Mouse (Mus musculus) megakaryocyte, embryonic 14.5 days (primary cell): Measurements from ENCODE around the gene Tmem164.

ENCODE experiments used
- FLI1 ChIP-seq: IDR thresholded peaks from 2 replicates; pipeline ENCODE4 v1.6.1; 2012; ENCODE audit warnings: low read length, inconsistent platforms, mixed read lengths
- GATA1 ChIP-seq: IDR thresholded peaks from 3 replicates; pipeline ENCODE4 v1.6.1; 2012; ENCODE audit warnings: mixed read lengths, low read length, inconsistent platforms, borderline replicate concordance

DNA sequence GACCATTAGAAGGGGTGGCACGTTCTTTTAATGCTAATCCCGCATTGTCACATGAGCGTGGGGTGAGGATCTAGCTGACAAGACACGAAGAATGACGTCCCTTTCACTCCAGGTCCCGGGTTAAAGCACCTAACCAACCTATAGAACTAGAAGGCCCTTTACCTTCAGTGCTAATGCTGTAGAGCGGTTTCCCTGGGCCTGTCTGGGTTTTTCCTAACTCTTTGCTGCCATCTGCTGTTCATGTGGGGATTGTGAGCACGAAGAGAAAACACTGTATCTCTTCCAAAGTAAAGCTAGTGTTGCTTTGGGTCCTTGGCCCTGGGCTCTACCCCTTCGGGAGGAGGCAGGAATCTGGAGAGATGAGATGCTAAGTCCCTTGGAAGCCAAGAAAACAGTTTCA is 127.2 kb downstream of the Tmem164 start:
- TF ChIP-seq GATA1, result no peak
- TF ChIP-seq FLI1, result no peak
